Mouse (Mus musculus) CD4-positive, CD25-positive, alpha-beta regulatory T cell, adult 4 months (primary cell): ENCODE results near the gene Rsad2. TPM values are rescaled to one million over a fixed set of nuclear protein-coding genes. Genes with fewer than 3 reads are reported as not detected.
A peak's percentile ranks its signal among the peaks of the same experiment; 100 is the strongest.
"Not testable (repeated sequence)": the region's sequence is repeated elsewhere in the genome, so short reads cannot be mapped to it uniquely, and the experiment has no call there.

Experiments used
- ATAC-seq: one replicate; pipeline ENCODE4 v1.8.0; 2017
- polyA plus RNA-seq, 2 experiments: library from polyadenylated mRNA; unstranded; fragments of 100-300 nt; shearing (Covaris generic); gene quantifications; one replicate each; pipeline ENCODE4 v1.2.1; 2017

Gene Rsad2
- 1 to 10 TPM; 3.9 to 5.8 TPM for polyA plus RNA-seq

- peak; percentile 98 for ATAC-seq
Observed at GRCm38 (mm10) chr12:26456028-26456698, at the start of gene Rsad2. Rsad2 (minus strand) TSS chr12:26456452.

GRCm38 (mm10) chr12:26501042-26501441 is 44.8 kb upstream of the Rsad2 start:
- no peak for ATAC-seq

GRCm38 (mm10) chr12:26489942-26490341 is 33.7 kb upstream of the Rsad2 start:
- ATAC-seq, result no peak

GRCm38 (mm10) chr12:26488617-26489274 is 32.5 kb upstream of the Rsad2 start:
- ATAC-seq, result no peak

GRCm38 (mm10) chr12:26487874-26488616 is 31.8 kb upstream of the Rsad2 start:
- no peak for ATAC-seq

- ATAC-seq, result not testable (repeated sequence)
Observed at GRCm38 (mm10) chr12:26485738-26486580, 29.7 kb upstream of the Rsad2 start.

GRCm38 (mm10) chr12:26478196-26479004 is 22.1 kb upstream of the Rsad2 start:
- no peak for ATAC-seq

- no peak for ATAC-seq
Observed at GRCm38 (mm10) chr12:26477198-26477597, 20.9 kb upstream of the Rsad2 start.

- no peak for ATAC-seq
Observed at GRCm38 (mm10) chr12:26473746-26474145, 17.5 kb upstream of the Rsad2 start.

GRCm38 (mm10) chr12:26472770-26473481 is 16.7 kb upstream of the Rsad2 start:
- no peak for ATAC-seq

GRCm38 (mm10) chr12:26471376-26471775 is 15.1 kb upstream of the Rsad2 start:
- no peak for ATAC-seq

- ATAC-seq, result peak; percentile 27
Observed at GRCm38 (mm10) chr12:26470042-26470409, 13.8 kb upstream of the Rsad2 start.

GRCm38 (mm10) chr12:26469098-26470041 is 13.1 kb upstream of the Rsad2 start, which contains the start of gene Cmpk2:
Cmpk2 (plus strand) TSS chr12:26469204.
- peak; percentile 82 for ATAC-seq

- no peak for ATAC-seq
Observed at GRCm38 (mm10) chr12:26465600-26465999, 9.3 kb upstream of the Rsad2 start.

GRCm38 (mm10) chr12:26460091-26460490 is 3.8 kb upstream of the Rsad2 start:
- no peak for ATAC-seq

GRCm38 (mm10) chr12:26454682-26455081 is 1.6 kb downstream of the Rsad2 start:
- no peak for ATAC-seq

GRCm38 (mm10) chr12:26452951-26453350 is 3.3 kb downstream of the Rsad2 start:
- no peak for ATAC-seq

GRCm38 (mm10) chr12:26451150-26451549 is 5.1 kb downstream of the Rsad2 start:
- ATAC-seq, result no peak

- ATAC-seq, result no peak
Observed at GRCm38 (mm10) chr12:26449483-26449882, 6.8 kb downstream of the Rsad2 start.
